Mouse (Mus musculus) heart, adult 2 months (tissue): ENCODE results near the gene Parp16. TPM values are rescaled to one million over a fixed set of nuclear protein-coding genes. Genes with fewer than 3 reads are reported as not detected.

Source experiments
- DNase-seq, 2 experiments: peaks; one replicate each; pipeline ENCODE4 v3.0.0; 2021
- H3K27ac ChIP-seq: fragments of 200-600 bp; 2 replicates; pipeline ENCODE4 v1.8.1; 2022
- H3K27me3 ChIP-seq: fragments of 200-500 bp; 2 replicates; pipeline ENCODE4 v1.6.1; 2012; ENCODE audit warnings: mild to moderate bottlenecking, low read length, inconsistent platforms, mixed read lengths; ENCODE audit not compliant: control insufficient read depth, insufficient read depth
- H3K36me3 ChIP-seq: fragments of 200-500 bp; 2 replicates; pipeline ENCODE4 v1.6.1; 2012; ENCODE audit warnings: low read length, inconsistent platforms; ENCODE audit not compliant: control insufficient read depth, insufficient read depth
- H3K4me1 ChIP-seq: fragments of 200-500 bp; 2 replicates; pipeline ENCODE4 v1.6.1; 2011; ENCODE audit warnings: low read length; ENCODE audit not compliant: control insufficient read depth, insufficient read depth
- H3K4me3 ChIP-seq: fragments of 200-600 bp; 2 replicates; pipeline ENCODE4 v1.8.1; 2022
- H3K79me2 ChIP-seq: fragments of 200-500 bp; replicated peaks from 2 replicates; pipeline ENCODE4 v1.6.1; 2012; ENCODE audit warnings: mild to moderate bottlenecking, inconsistent platforms, low read length, moderate library complexity, mixed read lengths; ENCODE audit not compliant: control insufficient read depth, insufficient read depth
- H3K9ac ChIP-seq: fragments of 200-500 bp; 2 replicates; pipeline ENCODE4 v1.6.1; 2012; ENCODE audit warnings: low read depth, mild to moderate bottlenecking, control low read depth, inconsistent platforms, low read length, mixed read lengths
- CTCF ChIP-seq: fragments of 200-600 bp; IDR thresholded peaks from 2 replicates; pipeline ENCODE4 v1.8.1; 2022; ENCODE audit warnings: antibody characterized with exemption, mild to moderate bottlenecking, moderate library complexity
- EP300 ChIP-seq: fragments of 200-500 bp; IDR thresholded peaks from 2 replicates; pipeline ENCODE4 v1.6.1; 2011; ENCODE audit warnings: low read depth, low read length, control low read depth; ENCODE audit not compliant: insufficient read depth
- POLR2A ChIP-seq: fragments of 200-500 bp; IDR thresholded peaks from 2 replicates; pipeline ENCODE4 v1.6.1; 2011; ENCODE audit warnings: mild to moderate bottlenecking, low read depth, low read length, control low read depth; ENCODE audit not compliant: insufficient read depth
- WGBS: fragments of 180-500 bp; shearing (Covaris S2); methylation state at CpG from one replicate; pipeline ENCODE4 v1.1.7; 2018; 5-methylcytosine and 5-hydroxymethylcytosine counted together
- intact Hi-C: fragments of 180-260 bp; cut with DNase I; formaldehyde crosslinking; loops from one replicate; pipeline ENCODE4 v1.15.1; 2025
- polyA plus RNA-seq: library from polyadenylated mRNA; depleted of rRNA; stranded (reverse); fragments of >200 nt; gene quantifications from 2 replicates; pipeline ENCODE4 v1.2.3, GENCODE M21; 2012
- total RNA-seq, 2 experiments: library from RNA; stranded (reverse); gene quantifications; 2 replicates each; pipeline ENCODE4 v1.2.3; 2021

The Parp16 gene
- total and polyA plus RNA-seq, 3 experiments = 2.6 to 3.7 (median 3.1) TPM

DNA sequence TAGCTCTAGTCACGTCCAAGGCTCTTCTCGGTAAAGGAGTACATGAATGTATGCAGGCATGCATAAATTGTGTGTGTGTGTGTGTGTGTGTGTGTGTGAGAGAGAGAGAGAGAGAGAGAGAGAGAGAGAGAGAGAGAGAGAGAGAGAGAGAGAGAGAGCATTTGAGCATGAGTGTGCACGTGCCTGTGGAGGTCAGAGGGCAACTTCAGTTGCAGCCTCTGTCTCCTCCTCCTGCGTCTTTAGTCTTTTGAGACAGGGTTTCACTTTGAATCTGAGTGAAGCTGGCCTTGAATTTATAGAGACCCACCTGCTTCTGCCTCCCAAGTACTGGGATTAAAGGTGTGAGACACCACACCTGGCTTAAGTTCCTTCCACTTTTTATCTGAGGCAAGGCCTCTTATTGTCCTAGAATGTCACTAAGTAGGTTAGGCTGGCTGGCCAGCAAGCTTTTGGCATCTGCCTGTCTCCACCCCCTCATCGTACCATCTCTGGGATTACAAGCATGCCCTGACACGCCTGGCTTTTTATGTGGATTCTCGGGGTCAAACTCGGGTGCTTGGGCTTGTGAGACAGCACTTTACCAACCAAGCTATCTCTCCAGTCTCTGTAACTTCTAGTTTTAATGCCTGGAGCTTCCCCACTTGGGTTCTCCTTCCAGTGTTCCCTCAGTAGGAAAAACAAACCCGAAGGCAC is 62.2 kb downstream of the Parp16 start:
- Histone ChIP-seq H3K4me3 (no peak overlapping the region), H3K36me3 (no peaks in the 10 kb centered on the region), H3K27ac (no peak overlapping the region), H3K27me3 (no peaks in the 10 kb centered on the region), H3K9ac (no peak overlapping the region), H3K4me1 (no peaks in the 10 kb centered on the region; the same call in 1 of the 2 replicates), H3K79me2 (no peaks in the 10 kb centered on the region)
- 73% methylated on average over 9 of the region's 9 CpGs for WGBS
- intact Hi-C loops = no loop called here
- TF ChIP-seq CTCF (no peak), POLR2A (no peak), EP300 (no peak)
- DNase-seq = no peak

DNA sequence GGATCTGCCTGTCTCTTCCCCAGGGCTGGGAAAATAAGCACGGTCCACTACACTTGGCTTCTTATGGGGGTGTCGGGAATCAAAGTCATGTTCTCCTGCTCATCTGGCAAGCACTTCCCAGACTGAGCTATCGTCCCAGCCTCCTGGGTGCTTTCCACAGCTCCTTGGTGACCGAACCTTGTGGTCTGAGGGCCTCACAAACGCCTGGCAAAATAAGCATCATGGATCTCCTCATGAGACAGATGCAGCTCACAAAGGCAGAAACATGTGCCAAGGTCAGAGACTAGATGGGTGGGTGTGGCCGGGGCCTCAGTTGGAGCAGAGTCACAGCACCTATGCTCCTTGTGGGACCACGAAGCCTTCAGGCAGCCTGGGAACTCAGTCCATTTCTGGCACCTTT is 64.2 kb downstream of the Parp16 start:
- 68% methylated on average over 7 of the region's 7 CpGs for WGBS
- intact Hi-C loops = loop anchor here (1.0 kb wide), 1 partner anchor 22 kb away; no protein-coding TSS in a partner anchor
- H3K36me3 ChIP-seq = no peaks in the 10 kb centered on the region
- no peak overlapping the region for H3K9ac ChIP-seq
- no peak overlapping the region for H3K4me3 ChIP-seq
- DNase-seq = no peak
- TF ChIP-seq EP300 = no peak
- TF ChIP-seq CTCF = no peak
- TF ChIP-seq POLR2A = no peak
- no peak overlapping the region for H3K27ac ChIP-seq
- no peaks in the 10 kb centered on the region; the same call in 1 of the 2 replicates for H3K4me1 ChIP-seq
- H3K27me3 ChIP-seq = no peaks in the 10 kb centered on the region
- H3K79me2 ChIP-seq = no peaks in the 10 kb centered on the region

DNA sequence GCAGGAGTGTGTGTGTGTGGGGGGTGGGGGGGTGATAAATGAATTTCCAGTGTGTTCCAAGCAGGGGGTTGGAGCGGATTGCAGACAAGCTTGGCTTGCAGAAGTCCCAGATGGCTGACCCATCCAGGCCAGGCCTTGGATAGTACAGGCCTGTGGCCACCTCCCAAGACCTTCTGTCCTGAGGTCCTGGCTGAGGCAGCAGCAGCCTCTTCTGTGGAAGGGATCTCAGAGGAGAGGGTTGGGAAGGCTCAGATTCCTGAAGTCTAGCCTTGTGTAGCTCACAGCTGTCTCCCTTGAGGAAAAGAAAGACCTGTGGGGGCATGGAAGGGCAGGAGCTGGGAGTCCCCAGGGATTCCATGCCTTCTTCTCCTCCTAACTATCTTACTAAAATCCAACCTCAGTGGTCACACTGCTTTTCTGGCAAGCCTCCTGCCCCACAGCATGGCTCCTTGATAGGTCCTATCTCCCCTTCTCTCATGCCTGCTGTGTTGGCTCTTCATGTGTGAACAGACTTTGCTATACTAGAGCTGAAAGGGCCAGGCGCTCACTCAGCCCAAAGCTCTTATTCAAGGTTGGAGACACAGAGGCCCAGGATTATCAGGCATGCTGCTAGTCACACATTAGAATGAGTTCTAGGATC is 66.6 kb downstream of the Parp16 start:
- Histone ChIP-seq H3K4me3 (no peak overlapping the region), H3K4me1 (no peaks in the 10 kb centered on the region; the same call in 1 of the 2 replicates), H3K27ac (no peak overlapping the region; the same call in 1 of the 2 replicates), H3K9ac (no peak overlapping the region), H3K79me2 (no peaks in the 10 kb centered on the region), H3K27me3 (no peaks in the 10 kb centered on the region), H3K36me3 (no peaks in the 10 kb centered on the region)
- no peak for TF ChIP-seq EP300
- TF ChIP-seq CTCF = no peak
- TF ChIP-seq POLR2A = no peak
- 75% methylated on average over 2 of the region's 2 CpGs for WGBS
- intact Hi-C loops = no loop called here
- DNase-seq = peak; percentile 50 to 74

DNA sequence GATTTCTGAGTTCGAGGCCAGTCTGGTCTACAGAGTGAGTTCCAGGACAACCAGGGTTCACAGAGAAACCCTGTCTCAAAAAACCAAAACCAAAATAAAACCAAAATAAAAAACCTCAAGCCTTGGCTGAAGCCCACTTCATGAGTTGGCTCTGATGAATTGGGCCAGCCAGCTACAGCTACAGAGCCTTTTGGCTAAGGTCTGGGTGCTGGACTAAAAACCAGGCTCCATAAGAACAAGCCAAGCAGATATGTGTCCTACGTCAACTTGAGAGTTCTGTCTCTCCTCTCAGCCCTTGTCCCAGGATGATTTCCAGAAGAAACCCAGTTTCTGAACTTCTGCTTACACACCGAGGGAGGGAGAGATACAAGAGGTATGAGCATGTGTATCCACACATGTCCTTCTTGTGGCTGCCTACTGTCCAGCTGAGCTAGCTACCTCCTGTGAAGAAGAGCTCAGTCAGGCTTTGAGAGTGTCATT is 67.5 kb downstream of the Parp16 start:
- no peaks in the 10 kb centered on the region for H3K27me3 ChIP-seq
- no peaks in the 10 kb centered on the region for H3K36me3 ChIP-seq
- TF ChIP-seq EP300 (no peak), CTCF (no peak), POLR2A (no peak)
- no peak overlapping the region for H3K9ac ChIP-seq
- H3K79me2 ChIP-seq = no peaks in the 10 kb centered on the region
- WGBS = 72% methylated on average over 3 of the region's 3 CpGs
- no peaks in the 10 kb centered on the region; the same call in 1 of the 2 replicates for H3K4me1 ChIP-seq
- intact Hi-C loops = no loop called here
- peak in 1 of 2 experiments; percentile 47 for DNase-seq
- H3K27ac ChIP-seq = no peak overlapping the region; the same call in 1 of the 2 replicates
- H3K4me3 ChIP-seq = no peak overlapping the region

DNA sequence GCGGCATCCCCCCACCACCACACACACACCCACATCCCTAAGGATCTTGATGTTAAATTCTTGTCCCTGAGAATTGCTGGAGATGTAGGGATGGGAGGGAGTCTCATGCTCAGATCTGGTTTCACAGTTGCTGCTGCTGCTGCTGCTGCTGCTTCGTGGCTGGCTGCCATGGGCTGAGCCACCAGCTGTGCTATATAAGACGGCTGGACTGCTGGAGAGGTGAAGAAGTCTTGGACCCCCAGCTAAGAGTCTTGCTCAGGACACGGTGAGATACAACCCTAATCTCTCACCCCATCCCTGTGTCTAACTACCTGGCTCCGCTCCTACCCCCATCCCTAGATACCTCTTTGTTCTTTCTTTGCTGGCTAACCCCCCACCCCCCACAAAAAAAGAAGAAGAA is 69.8 kb downstream of the Parp16 start, which contains the start of gene Cilp:
Cilp (plus strand) TSS at position 222 of the 400 bp plus-strand sequence.
- no peak for TF ChIP-seq EP300
- TF ChIP-seq CTCF = no peak
- no peak for TF ChIP-seq POLR2A
- intact Hi-C loops = no loop called here
- H3K79me2 ChIP-seq = no peaks in the 10 kb centered on the region

More for the DNA sequence above, 69.8 kb downstream of the Parp16 start, which contains the start of gene Cilp:
- H3K9ac ChIP-seq = no peak within 1 kb of the TSS
- no peaks in the 10 kb centered on the region for H3K27me3 ChIP-seq
- no peaks in the 10 kb centered on the region; the same call in 1 of the 2 replicates for H3K4me1 ChIP-seq
- H3K36me3 ChIP-seq = no peaks in the 10 kb centered on the region
- DNase-seq = peak in 1 of 2 experiments; percentile 42
- WGBS = 63% methylated on average over 5 of the region's 5 CpGs
- H3K27ac ChIP-seq = no peak within 1 kb of the TSS
- no peak within 1 kb of the TSS for H3K4me3 ChIP-seq
